Mouse (Mus musculus) urinary bladder, postnatal 10 days (tissue): ENCODE results near the gene Klhl36.

Experiments
- DNase-seq: peaks from one replicate; pipeline ENCODE4 v3.0.0; 2022; ENCODE audit warnings: low spot score

The Klhl36 gene

GRCm38 (mm10) chr8:119885612-119886011, 23.5 kb downstream of the Klhl36 start:
- DNase-seq, result no peak

DNA sequence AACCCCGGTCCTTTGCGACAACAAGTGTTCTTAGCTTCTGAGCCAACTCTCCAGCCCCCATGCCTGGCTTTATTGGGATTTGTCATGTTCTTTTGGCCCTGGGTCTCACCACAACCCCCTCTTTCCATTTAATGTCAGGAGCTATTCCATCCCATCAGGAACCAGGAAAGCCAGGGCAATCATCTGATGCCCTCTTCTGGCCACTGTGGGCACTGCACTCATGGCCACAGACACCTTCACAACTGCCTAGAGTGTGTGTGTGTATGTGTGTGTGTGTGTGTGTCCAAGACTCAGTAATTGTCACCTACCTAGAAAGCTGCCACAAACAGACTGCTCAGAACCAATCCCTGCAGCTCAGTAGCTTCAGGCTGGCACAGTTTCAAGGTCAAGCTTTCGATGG, 25.1 kb downstream of the Klhl36 start:
- no peak for DNase-seq

GRCm38 (mm10) chr8:119888012-119888411, 25.9 kb downstream of the Klhl36 start:
- DNase-seq, result no peak

GRCm38 (mm10) chr8:119897069-119897468, 35.0 kb downstream of the Klhl36 start:
- no peak for DNase-seq

DNA sequence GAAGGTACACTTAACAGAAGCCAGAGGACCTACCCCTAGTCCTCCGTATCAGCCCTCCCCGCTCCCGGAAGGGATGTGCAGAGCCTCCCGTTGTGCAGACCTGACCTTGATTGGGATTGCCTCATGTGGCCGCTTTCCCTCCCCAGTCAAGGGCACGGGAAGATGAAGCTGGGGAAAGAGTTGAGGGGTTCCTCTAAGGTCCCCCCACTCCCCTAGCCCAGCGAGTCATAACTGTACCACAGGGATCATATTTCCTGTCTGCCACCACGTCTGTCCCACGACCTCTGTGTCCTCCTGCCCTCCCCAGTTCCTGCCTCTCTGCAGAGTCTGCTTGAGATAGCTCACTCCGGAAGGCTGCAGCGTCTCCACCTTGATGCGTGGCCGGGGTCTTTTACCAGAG, 35.9 kb downstream of the Klhl36 start:
- DNase-seq, result no peak

DNA sequence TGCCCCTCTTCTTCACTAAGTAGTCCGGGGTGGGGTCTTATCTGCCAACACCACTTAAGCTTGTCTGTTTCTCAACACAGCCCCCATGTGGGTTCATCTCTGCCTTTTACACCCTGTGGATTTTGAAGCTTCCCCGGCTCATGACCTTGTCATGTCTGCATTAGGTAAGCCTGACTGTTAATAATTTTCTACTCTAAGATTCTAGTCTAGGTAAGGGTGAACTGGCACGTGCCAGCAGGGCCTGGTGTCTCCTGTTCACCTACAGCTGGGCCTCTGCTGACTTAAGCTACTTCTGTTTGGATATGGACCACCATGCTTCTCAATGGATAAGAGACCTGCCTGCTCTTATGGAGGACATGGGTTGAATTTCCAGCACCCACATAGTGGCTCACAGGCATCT, 39.3 kb downstream of the Klhl36 start:
- no peak for DNase-seq

DNA sequence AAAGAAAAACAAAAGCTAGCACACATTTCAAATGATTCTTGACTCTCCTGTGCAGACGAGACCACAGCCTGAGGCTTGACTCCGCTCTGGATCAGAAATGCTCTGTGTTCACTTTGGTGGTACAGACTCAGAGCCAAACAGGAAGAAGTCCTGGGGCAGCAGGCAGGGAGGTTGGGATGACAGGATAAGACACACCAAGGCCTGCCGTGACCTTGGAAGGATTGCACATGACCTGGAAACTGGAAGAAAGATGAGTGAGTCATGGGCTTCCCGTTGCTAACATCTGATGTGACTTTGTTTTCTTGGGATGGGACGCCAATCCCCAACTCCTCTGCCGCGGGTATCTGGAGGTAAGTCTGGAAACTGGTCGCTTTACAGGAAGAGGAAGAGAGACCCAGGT, 39.9 kb downstream of the Klhl36 start:
- DNase-seq, result no peak

- DNase-seq, result no peak
These were observed 42.4 kb downstream of the Klhl36 start for GRCm38 (mm10) chr8:119904323-119904911.

DNA sequence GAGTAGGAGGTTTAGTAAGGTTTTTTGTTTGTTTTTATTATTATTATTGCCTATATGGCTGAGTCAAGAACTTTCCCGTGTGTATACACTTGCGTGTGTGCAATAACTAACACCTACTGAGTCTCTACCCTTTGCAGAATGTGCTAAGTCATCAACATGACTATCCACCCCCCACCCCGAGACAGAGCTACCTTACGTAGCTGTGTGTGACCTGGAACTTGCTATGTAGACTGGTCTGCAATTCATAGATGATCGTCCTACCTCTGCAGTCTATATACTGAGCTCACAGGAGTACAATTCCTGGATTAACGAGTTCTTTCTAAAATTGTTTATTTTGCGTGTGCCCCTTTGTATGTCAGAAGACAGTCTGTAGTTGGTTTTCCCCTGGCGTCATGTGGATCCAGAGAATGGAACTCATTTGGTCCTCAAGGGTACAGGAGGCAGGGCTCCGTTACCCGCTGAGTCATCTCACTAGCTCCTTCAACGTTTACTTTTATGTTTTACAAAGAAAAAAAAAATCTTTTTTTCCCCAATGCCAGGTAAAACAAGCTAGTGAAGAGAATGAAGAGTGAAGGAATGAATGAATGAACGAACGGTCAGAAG, 48.0 kb downstream of the Klhl36 start, which contains the start of gene Usp10:
TSS of gene Usp10 (plus strand) at position 417 of the 603 bp plus-strand sequence.
- DNase-seq, result no peak

DNA sequence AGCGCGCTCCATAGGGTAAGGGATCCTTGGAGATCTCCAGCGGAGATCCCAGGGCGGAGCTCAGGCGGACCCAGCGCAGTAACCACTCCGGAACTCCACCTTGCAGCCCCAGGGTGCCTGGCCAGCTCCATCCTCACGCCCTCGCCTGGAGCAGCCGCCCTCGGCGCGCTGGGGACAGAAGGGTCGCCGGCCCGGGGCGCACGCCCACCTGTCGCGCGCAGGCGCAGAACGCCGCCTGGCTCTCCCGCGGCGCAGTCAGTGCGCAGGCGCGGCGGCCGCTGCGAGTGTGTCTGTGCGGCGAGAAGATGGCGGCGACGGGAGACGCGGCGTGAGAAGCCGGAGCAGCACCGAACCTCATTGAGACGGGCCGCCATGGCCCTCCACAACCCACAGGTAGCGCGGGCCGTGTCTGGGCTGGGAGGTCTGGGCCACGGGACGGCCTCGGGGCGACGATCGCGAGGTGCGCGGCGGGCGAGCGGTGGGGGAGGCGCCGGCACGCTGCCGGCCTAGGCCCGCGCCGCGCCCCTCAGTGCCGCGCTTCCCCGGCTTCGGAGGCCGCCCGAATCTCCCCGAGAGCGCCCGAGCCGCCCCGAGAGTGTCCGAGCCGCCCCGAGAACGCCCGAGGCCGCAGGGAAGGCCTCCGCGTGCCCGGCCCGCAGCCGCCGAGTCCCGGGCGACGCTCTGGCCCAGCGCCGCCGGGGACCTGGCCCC, 48.6 kb downstream of the Klhl36 start, which contains the start of gene Gm20388:
TSS of gene Gm20388 (plus strand) at position 295 of the 711 bp plus-strand sequence.
- DNase-seq, result peak; percentile 72

DNA sequence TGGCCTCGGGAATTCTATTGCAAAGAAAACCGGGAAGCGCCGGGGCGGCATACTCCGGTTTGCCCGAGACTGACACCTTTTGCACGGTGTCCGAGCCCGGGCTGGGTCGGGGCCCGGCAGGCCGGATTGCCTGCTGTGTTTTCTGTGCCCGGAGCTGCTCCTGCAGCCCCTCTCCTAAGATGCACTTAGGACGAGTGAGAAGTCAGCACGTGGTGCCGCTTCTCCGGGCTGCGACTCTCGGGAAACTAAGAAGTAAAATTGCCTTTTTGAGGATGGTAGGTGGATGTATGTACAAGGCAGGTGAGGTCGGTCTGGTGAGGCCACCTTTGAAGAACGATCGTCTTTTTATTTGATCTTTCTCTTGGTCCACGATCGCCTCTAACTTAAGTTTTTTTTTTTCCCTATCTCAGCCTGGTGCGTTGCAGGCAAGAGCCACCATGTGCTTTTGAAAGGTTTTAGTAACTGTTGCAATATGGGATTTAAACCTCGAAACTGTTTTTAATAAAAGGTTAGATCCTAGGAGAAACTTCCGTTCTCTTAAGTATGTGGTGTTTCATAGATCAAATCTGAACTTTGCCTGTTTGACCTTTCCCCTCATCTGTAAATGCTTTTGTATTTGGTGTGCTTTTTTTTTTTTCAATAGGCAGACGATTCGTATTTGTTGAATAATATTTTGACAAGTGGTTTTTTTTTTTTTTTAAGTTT, 49.3 kb downstream of the Klhl36 start:
- DNase-seq, result no peak

DNA sequence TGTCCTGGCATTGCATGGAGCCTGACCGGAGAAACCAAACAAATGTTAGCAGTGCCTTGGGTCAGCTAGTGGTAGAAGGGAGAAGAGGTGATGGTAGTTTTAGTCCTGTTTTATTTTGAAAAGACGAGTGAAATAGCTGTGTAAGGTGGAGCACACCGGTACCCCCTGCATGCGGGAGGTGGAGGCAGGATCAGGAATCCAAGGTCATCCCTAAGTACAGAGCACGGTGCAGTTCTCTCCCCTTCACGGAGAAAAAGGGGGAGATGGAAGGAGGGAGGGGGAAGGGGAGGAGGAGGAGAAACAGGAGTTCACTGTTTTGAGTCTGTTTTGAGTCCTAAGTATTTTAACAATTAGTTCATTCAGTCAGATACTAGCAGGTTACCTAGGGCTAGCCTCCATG, 50.6 kb downstream of the Klhl36 start:
- no peak for DNase-seq

- DNase-seq, result no peak
These were observed 51.1 kb downstream of the Klhl36 start for GRCm38 (mm10) chr8:119913181-119913580.

GRCm38 (mm10) chr8:119914161-119914560, 52.1 kb downstream of the Klhl36 start:
- no peak for DNase-seq

DNA sequence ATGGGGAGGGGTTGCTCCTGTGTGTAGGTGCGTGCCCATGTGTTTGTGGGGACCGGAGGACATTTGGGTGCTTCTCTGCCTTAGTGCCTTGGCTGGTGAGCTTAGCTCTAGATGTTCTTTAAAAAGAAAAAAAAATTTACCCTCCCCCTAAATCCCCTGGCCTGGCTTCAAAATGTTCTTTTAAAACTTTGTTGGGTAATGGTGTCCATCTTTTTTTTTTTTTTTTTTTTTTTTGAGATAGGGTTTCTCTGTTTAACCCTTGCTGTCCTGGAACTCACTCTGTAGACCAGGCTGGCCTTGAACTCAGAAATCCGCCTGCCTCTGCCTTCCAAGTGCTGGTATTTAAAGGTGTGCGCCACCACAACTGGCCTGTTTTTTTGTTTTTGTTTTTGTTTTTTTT, 53.2 kb downstream of the Klhl36 start:
- no peak for DNase-seq

DNA sequence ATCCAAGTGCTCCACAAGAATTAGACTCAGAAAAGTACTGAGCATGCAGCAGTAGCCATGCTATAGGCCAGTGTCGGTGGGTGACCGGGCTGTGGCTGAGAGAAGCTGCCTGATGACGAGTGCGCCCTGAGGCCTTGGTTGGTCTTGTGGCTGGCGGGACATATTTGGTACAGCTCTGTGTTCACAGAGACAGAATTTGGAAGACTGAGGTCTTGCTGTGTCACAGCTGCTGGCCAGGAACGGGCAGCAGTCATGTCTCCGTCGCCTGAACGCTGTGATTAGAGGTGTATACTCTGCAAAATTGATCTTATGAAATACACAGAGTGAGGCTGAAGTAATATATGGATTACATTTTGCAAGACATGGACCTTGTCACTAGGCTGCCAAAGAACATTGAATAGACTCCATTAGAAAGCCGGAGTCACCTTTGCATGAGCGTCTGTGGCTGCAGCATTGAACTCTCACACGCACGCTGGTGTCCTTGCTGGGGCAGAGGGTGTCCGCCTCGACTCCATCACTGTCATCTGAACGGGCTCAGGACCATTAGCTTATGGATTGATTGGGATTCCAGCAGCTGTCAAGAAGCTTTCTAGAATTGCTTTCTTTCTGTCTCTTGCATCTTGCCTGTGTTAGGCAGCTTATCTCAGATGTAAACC, 54.3 kb downstream of the Klhl36 start:
- no peak for DNase-seq

DNA sequence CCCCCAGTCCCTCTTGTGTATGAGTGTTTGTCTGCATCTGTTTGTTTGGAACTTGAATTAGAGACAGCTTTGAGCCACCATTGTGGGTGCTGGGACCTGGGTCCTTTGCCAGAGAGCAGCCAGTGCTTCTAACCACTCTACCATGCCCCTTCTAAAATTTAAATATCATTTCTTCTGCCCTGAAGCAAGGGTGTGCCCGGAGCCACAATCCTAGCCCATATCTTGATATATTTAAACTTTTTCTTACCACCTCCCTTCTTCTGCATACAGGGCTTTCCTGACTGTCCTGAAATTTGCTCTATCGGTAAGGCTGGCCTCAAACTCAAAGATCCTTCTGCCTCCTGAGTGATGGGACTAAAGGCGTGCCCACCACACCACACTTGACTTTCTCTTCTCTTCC, 55.3 kb downstream of the Klhl36 start:
- no peak for DNase-seq

- DNase-seq, result no peak
These were observed 56.1 kb downstream of the Klhl36 start for GRCm38 (mm10) chr8:119918155-119918567.

- no peak for DNase-seq
These were observed 61.2 kb downstream of the Klhl36 start for GRCm38 (mm10) chr8:119923259-119923658.

DNA sequence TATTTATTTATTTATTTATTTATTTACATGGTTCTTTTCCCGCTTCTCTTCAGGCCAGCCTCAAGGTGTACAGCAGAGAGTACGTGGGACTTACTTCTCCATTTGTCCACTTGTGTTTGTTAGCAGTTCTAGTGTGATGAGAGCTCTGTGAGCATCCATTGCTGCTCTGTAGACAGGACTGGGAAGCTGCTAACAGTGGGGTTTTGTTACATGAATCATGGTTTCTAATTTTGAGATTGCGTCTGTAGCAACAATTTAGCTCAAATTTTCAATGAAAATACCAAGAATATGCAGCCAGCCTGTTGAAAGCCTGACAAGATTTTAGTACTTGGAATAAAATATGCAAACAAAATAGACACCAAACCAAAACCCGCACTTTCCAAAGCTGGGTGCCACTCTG, 63.4 kb downstream of the Klhl36 start:
- DNase-seq, result no peak

DNA sequence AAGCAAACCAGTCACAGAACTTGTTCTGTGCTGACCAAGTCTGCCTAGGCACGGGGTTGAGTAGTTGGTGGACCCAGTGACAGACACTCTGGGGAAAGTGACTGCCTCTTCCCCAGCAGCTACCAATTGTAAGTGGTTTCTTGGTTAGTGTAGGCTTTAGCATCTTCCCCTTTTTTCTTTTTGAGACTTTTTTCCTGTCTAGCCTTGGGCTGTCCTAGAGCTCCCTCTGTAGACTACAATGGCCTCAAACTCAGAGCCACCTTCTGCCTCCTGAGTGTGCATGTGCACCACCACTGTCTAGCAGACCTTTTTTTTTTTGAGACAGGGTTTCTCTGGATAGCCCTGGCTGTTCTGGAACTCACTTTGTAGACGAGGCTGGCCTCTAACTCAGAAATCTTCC, 64.4 kb downstream of the Klhl36 start:
- no peak for DNase-seq
